Mouse (Mus musculus) midbrain, embryonic 11.5 days (tissue): Measurements from ENCODE around the gene Cdca7l. TPM values are rescaled to one million over a fixed set of nuclear protein-coding genes. Genes with fewer than 3 reads are reported as not detected.
A peak's percentile ranks its signal among the peaks of the same experiment; 100 is the strongest.
"Not testable (repeated sequence)": the region's sequence is repeated elsewhere in the genome, so short reads cannot be mapped to it uniquely, and the experiment has no call there.

Source experiments
- ATAC-seq: fragments of 200-750 bp; cut with Nextera tagmentation; 2 replicates; pipeline ENCODE4 v1.8.0; 2017; ENCODE audit warnings: moderate TSS enrichment, moderate library complexity; ENCODE audit not compliant: low FRiP score
- DNase-seq: peaks from one replicate; pipeline ENCODE4 v3.0.0; 2015; ENCODE audit warnings: low spot score; ENCODE audit errors: missing footprints
- H3K27ac ChIP-seq: fragments of 300-500 bp; sonication (generic); 2 replicates; pipeline ENCODE4 v1.5.1; 2014; ENCODE audit warnings: low read depth, low read length
- H3K27me3 ChIP-seq: fragments of 300-500 bp; sonication (generic); 2 replicates; pipeline ENCODE4 v1.6.1; 2014; ENCODE audit warnings: mild to moderate bottlenecking, low read length, moderate library complexity, mixed read lengths; ENCODE audit not compliant: control insufficient read depth, insufficient read depth
- H3K36me3 ChIP-seq: fragments of 300-500 bp; sonication (generic); 2 replicates; pipeline ENCODE4 v1.6.1; 2014; ENCODE audit warnings: mild to moderate bottlenecking, low read length, moderate library complexity, mixed read lengths; ENCODE audit not compliant: control insufficient read depth, insufficient read depth
- H3K4me1 ChIP-seq: fragments of 300-500 bp; sonication (generic); 2 replicates; pipeline ENCODE4 v1.6.1; 2014; ENCODE audit warnings: low read length; ENCODE audit not compliant: control insufficient read depth, insufficient read depth
- H3K4me2 ChIP-seq: fragments of 300-500 bp; sonication (generic); 2 replicates; pipeline ENCODE4 v1.6.1; 2014; ENCODE audit warnings: mild to moderate bottlenecking, moderate library complexity
- H3K4me3 ChIP-seq: fragments of 300-500 bp; sonication (generic); 2 replicates; pipeline ENCODE4 v1.5.1; 2014; ENCODE audit warnings: low read depth, low read length
- H3K9ac ChIP-seq: fragments of 300-500 bp; sonication (generic); 2 replicates; pipeline ENCODE4 v1.6.1; 2014; ENCODE audit warnings: low read length
- H3K9me3 ChIP-seq: fragments of 300-500 bp; sonication (generic); 2 replicates; pipeline ENCODE4 v1.6.1; 2016; ENCODE audit warnings: low read length; ENCODE audit not compliant: control insufficient read depth
- WGBS: fragments of 180-500 bp; shearing (Covaris S2); extraction: QIAGEN DNeasy Blood & Tissue Kit; methylation state at CpG from one replicate; pipeline ENCODE4 v1.1.7; 2014; 5-methylcytosine and 5-hydroxymethylcytosine counted together
- polyA plus RNA-seq: library from polyadenylated mRNA; unstranded; fragments of >200 nt; fragmentation: Nextera tagmentation; extraction: Ambion mirVana; gene quantifications from 2 replicates; pipeline ENCODE4 v1.2.1, GENCODE M21; 2014

The Cdca7l gene
- polyA plus RNA-seq, result 41.2 and 45.2 TPM in 2 replicates

DNA sequence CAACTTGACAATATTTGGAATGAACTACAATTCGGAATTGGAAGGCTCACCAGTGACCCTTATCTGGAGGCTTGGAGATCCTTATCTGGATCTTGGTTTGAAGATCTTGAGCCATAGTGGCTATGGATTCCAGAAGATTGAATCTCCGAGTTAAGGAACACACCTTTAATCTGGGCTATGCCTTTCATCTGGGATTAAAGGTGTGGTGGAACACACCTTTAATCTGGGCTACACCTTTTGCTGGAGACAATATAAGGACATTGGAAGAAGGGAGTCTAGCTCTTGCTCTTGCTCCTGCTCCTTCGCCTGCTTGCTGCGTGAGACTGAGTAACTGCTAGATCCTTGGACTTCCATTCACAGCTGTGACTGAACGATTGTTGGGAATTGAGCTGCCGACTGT lies at the start of gene Cdca7l:
Gene Cdca7l, plus strand, starts transcription at position 301 of the 400 bp plus-strand sequence.
- not testable (repeated sequence) for H3K4me2 ChIP-seq, DNase-seq, ATAC-seq, H3K4me3 ChIP-seq, H3K9me3 ChIP-seq, H3K36me3 ChIP-seq, H3K27ac ChIP-seq, H3K9ac ChIP-seq, H3K27me3 ChIP-seq
- H3K4me1 ChIP-seq, result peaks cover 20% of the 10 kb centered on the region
- no CpG with 5 or more reads among the region's 6 CpGs for WGBS

GRCm38 (mm10) chr12:117756010-117756409 lies 48.1 kb upstream of the Cdca7l start:
- Histone ChIP-seq H3K9me3 (no peaks in the 10 kb centered on the region), H3K27ac (no peak overlapping the region), H3K9ac (no peak overlapping the region), H3K4me2 (no peak overlapping the region), H3K27me3 (no peaks in the 10 kb centered on the region), H3K36me3 (no peaks in the 10 kb centered on the region), H3K4me3 (no peak overlapping the region), H3K4me1 (peaks cover 14% of the 10 kb centered on the region)
- WGBS, result 79% methylated on average over 7 of the region's 7 CpGs
- no peak for ATAC-seq
- no peak for DNase-seq

DNA sequence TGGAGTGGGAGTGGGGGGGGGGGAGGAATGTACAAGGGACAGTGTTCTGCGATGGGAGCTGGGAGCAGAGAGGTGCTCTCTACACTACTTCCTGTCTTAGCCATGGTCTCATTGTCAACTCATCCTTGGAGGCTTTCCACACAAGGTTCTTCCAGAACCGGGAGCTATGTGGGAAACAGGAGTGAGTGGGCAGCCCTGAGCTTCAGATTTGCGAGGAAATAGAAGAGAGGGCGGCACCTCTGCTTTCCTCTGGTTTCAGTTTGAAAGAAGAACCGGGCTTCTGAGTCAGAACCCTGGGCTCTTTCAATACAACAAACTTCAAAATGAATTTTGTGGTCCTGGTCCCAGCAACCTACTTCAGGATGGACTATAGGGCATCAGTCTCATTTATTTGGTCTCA lies 43.7 kb upstream of the Cdca7l start:
- Histone ChIP-seq H3K4me1 (peaks cover 3% of the 10 kb centered on the region; the same call in 1 of the 2 replicates), H3K27me3 (no peaks in the 10 kb centered on the region), H3K27ac (no peak overlapping the region), H3K36me3 (no peaks in the 10 kb centered on the region), H3K4me2 (no peak overlapping the region), H3K9ac (no peak overlapping the region), H3K9me3 (no peaks in the 10 kb centered on the region), H3K4me3 (no peak overlapping the region)
- DNase-seq, result no peak
- ATAC-seq, result no peak
- 84% methylated on average over 5 of the region's 5 CpGs for WGBS

DNA sequence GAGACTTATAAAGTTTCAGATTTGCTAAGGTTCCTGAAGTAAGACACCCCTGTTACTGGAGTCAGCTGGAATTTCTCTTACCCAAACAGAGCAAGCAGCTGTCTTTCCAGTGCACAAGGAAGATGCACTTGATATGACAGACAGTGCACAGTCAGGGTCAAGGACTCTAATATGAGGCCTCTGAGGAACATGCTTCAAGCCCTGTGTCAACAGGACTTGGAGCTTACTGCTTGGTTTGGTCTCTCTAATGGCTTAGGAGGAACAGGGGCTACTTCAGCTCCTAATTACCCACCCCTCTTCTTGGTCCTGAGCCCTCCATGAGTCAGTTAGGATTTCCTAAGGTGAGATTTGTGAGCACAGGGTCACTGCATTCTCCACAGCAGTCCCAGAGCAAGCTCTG lies 43.2 kb upstream of the Cdca7l start:
- no peak for DNase-seq

GRCm38 (mm10) chr12:117761698-117762097 lies 42.4 kb upstream of the Cdca7l start:
- no peak overlapping the region for H3K9ac ChIP-seq
- peaks cover 3% of the 10 kb centered on the region; the same call in 1 of the 2 replicates for H3K4me1 ChIP-seq
- no peak overlapping the region for H3K4me3 ChIP-seq
- no peaks in the 10 kb centered on the region for H3K9me3 ChIP-seq
- 50% methylated on average over 1 of the region's 1 CpGs for WGBS
- H3K4me2 ChIP-seq, result no peak overlapping the region
- H3K27me3 ChIP-seq, result no peaks in the 10 kb centered on the region
- no peaks in the 10 kb centered on the region for H3K36me3 ChIP-seq
- H3K27ac ChIP-seq, result no peak overlapping the region
- ATAC-seq (peak; percentile 65), DNase-seq (no peak)

More for the DNA sequence above, 43.2 kb upstream of the Cdca7l start:
- ATAC-seq, result no peak
- H3K4me2 ChIP-seq, result no peak overlapping the region
- no peak overlapping the region for H3K9ac ChIP-seq
- no peaks in the 10 kb centered on the region for H3K36me3 ChIP-seq
- H3K4me1 ChIP-seq, result peaks cover 3% of the 10 kb centered on the region; the same call in 1 of the 2 replicates
- H3K4me3 ChIP-seq, result no peak overlapping the region
- H3K27me3 ChIP-seq, result no peaks in the 10 kb centered on the region
- no peak overlapping the region for H3K27ac ChIP-seq
- no peaks in the 10 kb centered on the region for H3K9me3 ChIP-seq

GRCm38 (mm10) chr12:117763247-117763646 lies 40.8 kb upstream of the Cdca7l start:
- DNase-seq (no peak), ATAC-seq (no peak)
- Histone ChIP-seq H3K4me2 (no peak overlapping the region), H3K27ac (no peak overlapping the region), H3K27me3 (no peaks in the 10 kb centered on the region), H3K9ac (no peak overlapping the region), H3K9me3 (no peaks in the 10 kb centered on the region), H3K4me1 (peaks cover 3% of the 10 kb centered on the region; the same call in 1 of the 2 replicates), H3K36me3 (no peaks in the 10 kb centered on the region), H3K4me3 (no peak overlapping the region)
- 87% methylated on average over 3 of the region's 3 CpGs for WGBS

GRCm38 (mm10) chr12:117764839-117765238 lies 39.2 kb upstream of the Cdca7l start:
- 11% methylated on average over 7 of the region's 7 CpGs for WGBS
- no peaks in the 10 kb centered on the region for H3K27me3 ChIP-seq
- peak; percentile 62; the same call in 1 of the 2 replicates for ATAC-seq
- H3K27ac ChIP-seq, result no peak overlapping the region
- H3K36me3 ChIP-seq, result no peaks in the 10 kb centered on the region
- no peak overlapping the region for H3K4me3 ChIP-seq
- peaks cover 3% of the 10 kb centered on the region; the same call in 1 of the 2 replicates for H3K4me1 ChIP-seq
- H3K9me3 ChIP-seq, result no peaks in the 10 kb centered on the region
- H3K9ac ChIP-seq, result no peak overlapping the region
- H3K4me2 ChIP-seq, result no peak overlapping the region
- peak; percentile 98 for DNase-seq

- no peaks in the 10 kb centered on the region for H3K4me1 ChIP-seq
- no peak overlapping the region for H3K4me3 ChIP-seq
- H3K9me3 ChIP-seq, result no peaks in the 10 kb centered on the region
- H3K4me2 ChIP-seq, result no peak overlapping the region
- H3K27ac ChIP-seq, result no peak overlapping the region
- ATAC-seq, result peak; percentile 33; the same call in 1 of the 2 replicates
- no peaks in the 10 kb centered on the region for H3K36me3 ChIP-seq
- H3K9ac ChIP-seq, result no peak overlapping the region
- DNase-seq, result peak; percentile 97
- no peaks in the 10 kb centered on the region for H3K27me3 ChIP-seq
- WGBS, result 10% methylated on average over 5 of the region's 5 CpGs
Observed at GRCm38 (mm10) chr12:117769113-117769512, 35.0 kb upstream of the Cdca7l start.

DNA sequence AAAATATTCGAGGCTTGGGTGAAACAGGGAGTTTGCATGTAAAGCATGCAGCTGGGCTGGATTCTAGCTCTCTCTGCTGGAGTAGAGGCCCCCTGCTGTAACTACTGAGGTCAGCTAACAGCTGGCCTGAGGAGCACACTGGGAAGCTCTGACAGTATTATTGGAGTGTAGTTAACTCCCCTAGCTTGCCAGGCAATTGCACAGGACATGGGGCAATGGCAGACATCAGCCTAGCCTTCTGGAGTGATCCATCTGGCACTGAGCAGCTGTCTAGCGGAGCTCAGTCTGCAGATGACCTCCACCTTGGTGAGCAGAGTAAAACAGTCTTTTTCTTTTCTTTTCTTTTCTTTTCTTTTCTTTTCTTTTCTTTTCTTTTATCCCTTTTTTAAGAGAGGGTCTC lies 33.9 kb upstream of the Cdca7l start:
- WGBS, result 37% methylated on average over 2 of the region's 2 CpGs
- no peaks in the 10 kb centered on the region for H3K36me3 ChIP-seq
- no peaks in the 10 kb centered on the region for H3K4me1 ChIP-seq
- H3K9ac ChIP-seq, result no peak overlapping the region
- ATAC-seq, result no peak
- no peak overlapping the region for H3K4me2 ChIP-seq
- H3K4me3 ChIP-seq, result no peak overlapping the region
- no peak for DNase-seq
- H3K27ac ChIP-seq, result no peak overlapping the region
- H3K9me3 ChIP-seq, result no peaks in the 10 kb centered on the region
- no peaks in the 10 kb centered on the region for H3K27me3 ChIP-seq
